Mouse (Mus musculus) thymus, adult 2 months (tissue): ENCODE data around the gene Daam2.

Source experiments
- CTCF ChIP-seq: fragments of 200-500 bp; IDR thresholded peaks from 2 replicates; pipeline ENCODE4 v1.5.1; 2012; ENCODE audit warnings: mild to moderate bottlenecking, control low read depth, low read length, moderate library complexity, borderline replicate concordance; ENCODE audit not compliant: control insufficient read depth, poor library complexity, insufficient read depth; ENCODE audit errors: extremely low read depth
- POLR2A ChIP-seq: fragments of 200-500 bp; IDR thresholded peaks from 2 replicates; pipeline ENCODE4 v1.6.1; 2012; ENCODE audit warnings: mild to moderate bottlenecking, low read length, control low read depth, moderate library complexity; ENCODE audit not compliant: control insufficient read depth, poor library complexity, insufficient read depth; ENCODE audit errors: extremely low read depth

- TF ChIP-seq POLR2A (no peak), CTCF (no peak)
These were observed 79.7 kb downstream of the Daam2 start for GRCm38 (mm10) chr17:49484435-49484834.
